ENCODE assay signal across 13 mouse cellular contexts in the genomic region with DNA sequence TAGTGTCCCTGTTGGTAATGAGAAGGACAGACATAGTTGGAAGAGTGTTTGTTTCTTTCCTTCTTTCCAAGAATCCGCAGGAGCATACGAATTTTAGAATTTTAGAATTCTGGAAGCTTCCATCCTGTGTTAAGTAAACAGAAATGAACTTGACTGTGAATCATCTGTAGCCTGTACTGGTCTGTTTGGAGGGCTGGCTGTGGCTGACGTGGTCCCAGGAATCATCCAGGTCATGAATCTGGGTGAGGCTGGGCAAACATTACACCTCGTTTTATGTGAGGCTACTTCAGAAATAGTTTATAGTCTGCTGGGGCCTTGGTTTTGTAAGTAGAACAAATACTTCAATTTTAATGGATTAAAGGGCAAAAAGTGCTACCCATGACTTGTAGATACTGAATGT.
"Had no signal": no experiment of that assay in that cellular context is flagged by ENCODE, and none has a peak within 500 bp of the region (broad histone marks: within the 10 kb centered on the region; RNA-seq: fewer than 3 reads in every experiment).

No protein-coding gene starts in this region.

- H3K4me3 ChIP-seq: kidney, embryonic 15.5 days; limb, embryonic 13.5 days; liver, embryonic 15.5 days; lung, embryonic 15.5 days; midbrain, embryonic 12.5 days had no signal

- ATAC-seq: midbrain, embryonic 16.5 days had no signal

- H3K4me1 ChIP-seq: kidney, embryonic 15.5 days; limb, embryonic 13.5 days; liver, embryonic 15.5 days; midbrain, embryonic 12.5 days had no signal

- H3K36me3 ChIP-seq: kidney, embryonic 15.5 days; limb, embryonic 13.5 days; liver, embryonic 15.5 days; lung, embryonic 15.5 days; midbrain, embryonic 12.5 days had no signal

- DNase-seq: kidney, adult 2 months; kidney, postnatal 14 days; left cerebral cortex, postnatal 4 days; right cerebral cortex, adult 18-20 months; right cerebral cortex, postnatal 25 days; thymus, adult 2 months; thymus, postnatal 25 days had no signal

- H3K9me3 ChIP-seq: kidney, embryonic 15.5 days; limb, embryonic 13.5 days; liver, embryonic 15.5 days; lung, embryonic 15.5 days; midbrain, embryonic 12.5 days had no signal

- H3K27me3 ChIP-seq: kidney, embryonic 15.5 days; limb, embryonic 13.5 days; liver, embryonic 15.5 days; lung, embryonic 15.5 days; midbrain, embryonic 12.5 days had no signal

- H3K4me2 ChIP-seq: kidney, embryonic 15.5 days; limb, embryonic 13.5 days; liver, embryonic 15.5 days; lung, embryonic 15.5 days; midbrain, embryonic 12.5 days had no signal

- H3K9ac ChIP-seq: kidney, embryonic 15.5 days; limb, embryonic 13.5 days; liver, embryonic 15.5 days; lung, embryonic 15.5 days; midbrain, embryonic 12.5 days had no signal

- H3K27ac ChIP-seq: kidney, embryonic 15.5 days; limb, embryonic 13.5 days; liver, embryonic 15.5 days; lung, embryonic 15.5 days; midbrain, embryonic 12.5 days had no signal
